Mouse (Mus musculus): ENCODE results near the gene Gm3278. TPM values are rescaled to one million over a fixed set of nuclear protein-coding genes. Genes with fewer than 3 reads are reported as not detected.
"Not testable (repeated sequence)": the region's sequence is repeated elsewhere in the genome, so short reads cannot be mapped to it uniquely, and the experiment has no call there.

Gene Gm3278
- not detected for total RNA-seq (2021)

DNA sequence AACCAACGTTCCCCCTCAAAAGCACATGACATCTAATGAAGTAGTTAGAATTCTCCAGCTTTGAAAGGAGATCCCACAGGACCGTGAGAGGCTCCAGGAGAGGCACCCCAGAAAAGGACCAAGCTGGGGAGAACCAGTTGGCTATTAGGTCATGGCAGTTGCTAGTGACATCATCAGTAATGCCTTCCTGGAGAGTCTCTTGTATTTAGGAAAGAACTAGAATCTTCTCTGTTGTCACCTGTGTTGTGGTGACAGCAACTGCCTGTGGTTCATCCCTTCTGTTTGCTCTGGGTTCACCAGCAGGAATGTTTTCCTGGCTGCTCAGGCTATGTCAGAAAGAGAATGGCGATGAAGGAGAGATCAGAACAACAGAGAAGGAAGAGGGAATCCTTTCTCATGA is at the start of gene Gm3278:
Gene Gm3278, plus strand, starts transcription at position 301 of the 400 bp plus-strand sequence.
- not testable (repeated sequence) for DNase-seq

- DNase-seq, result peak in 1 of 2 experiments; percentile 4
These were observed 36.8 kb upstream of the Gm3278 start, which contains the start of gene Gm3264 for GRCm38 (mm10) chr14:4855299-4855980. Gene Gm3264, plus strand, starts transcription at chr14:4855576.

Other genes with a start within 250 kb of the Gm3278 start
- not detected for gene Gm3239, start 228.2 kb upstream of the Gm3278 start, total RNA-seq (2021)
- gene Gm7876, start 183.2 kb upstream of the Gm3278 start, total RNA-seq (2021), result not detected
- under 1 TPM in 1 of 2 experiments, not detected in 1; 0.20 TPM for gene Gm3252, start 165.6 kb upstream of the Gm3278 start, total RNA-seq (2021)
- not detected for gene Gm9602, start 116.1 kb upstream of the Gm3278 start, total RNA-seq (2021)
- not detected for gene Gm3269, start 54.3 kb upstream of the Gm3278 start, total RNA-seq (2021)
- 10 to 100 TPM in 1 of 2 experiments, 1 to 10 TPM in 1; 8.9 to 13.8 TPM for gene Gm3264, start 36.8 kb upstream of the Gm3278 start, total RNA-seq (2021)
- not detected for gene Gm8297, start 91.5 kb downstream of the Gm3278 start, total RNA-seq (2021)
- under 1 TPM in 1 of 2 experiments, not detected in 1; 0.82 TPM for gene Gm3298, start 123.5 kb downstream of the Gm3278 start, total RNA-seq (2021)
- not detected for gene 4930555G01Rik, start 158.2 kb downstream of the Gm3278 start, total RNA-seq (2021)
- 1 to 10 TPM; 1.1 to 1.3 TPM for gene Gm8281, start 178.6 kb downstream of the Gm3278 start, total RNA-seq (2021)
- not detected for gene Gm8279, start 239.1 kb downstream of the Gm3278 start, total RNA-seq (2021)

Measured in layer of hippocampus, postnatal 36 days (tissue).